Comparison of ENCODE assay signal across 8 mouse cellular contexts in the genomic region with DNA sequence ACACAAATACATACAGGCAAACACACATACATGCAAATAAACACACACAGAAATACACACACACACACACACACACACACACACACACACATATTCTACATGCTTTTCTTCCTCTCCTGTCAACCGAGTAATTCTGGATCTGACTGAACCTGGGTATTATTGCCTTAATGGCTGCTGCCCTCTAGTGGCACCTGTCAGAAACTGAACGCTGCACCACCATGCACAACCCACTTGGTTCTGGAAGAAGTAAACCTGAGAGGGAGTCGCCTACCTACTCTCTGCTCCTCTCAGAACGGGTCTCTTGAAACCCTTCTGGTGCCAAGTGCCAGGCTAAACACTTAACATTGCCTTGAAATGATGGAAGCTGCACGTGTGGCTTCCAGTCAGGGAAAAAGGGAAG. TPM values are rescaled to one million over a fixed set of nuclear protein-coding genes. Genes with fewer than 3 reads are reported as not detected.
DNase-seq lines count a peak whose midpoint lies in the region; ATAC-seq and TF ChIP-seq lines count a peak whose summit lies in the region.

No protein-coding gene starts in this region.

- peaks cover 4% of the 10 kb centered on the region; the same call in 1 of the 2 replicates for H3K4me1 ChIP-seq in kidney, embryonic 14.5 days (ENCODE audit: control insufficient read depth, insufficient read depth, low read length)
- no peaks in the 10 kb centered on the region for H3K4me1 ChIP-seq in midbrain, embryonic 16.5 days (ENCODE audit: control insufficient read depth, insufficient read depth, low read length)
- H3K4me1 ChIP-seq in stomach, embryonic 16.5 days (ENCODE audit: control insufficient read depth, insufficient read depth, low read length): peaks cover 6% of the 10 kb centered on the region; the same call in 1 of the 2 replicates

- H3K9ac ChIP-seq in kidney, embryonic 14.5 days (ENCODE audit: low read depth, low read length): no peak overlapping the region
- no peak overlapping the region for H3K9ac ChIP-seq in midbrain, embryonic 16.5 days (ENCODE audit: low read depth, low read length)
- H3K9ac ChIP-seq in stomach, embryonic 16.5 days (ENCODE audit: low read length): no peak overlapping the region

- H3K36me3 ChIP-seq in kidney, embryonic 14.5 days (ENCODE audit: control insufficient read depth, insufficient read depth, low read length): no peaks in the 10 kb centered on the region
- H3K36me3 ChIP-seq in midbrain, embryonic 16.5 days (ENCODE audit: control insufficient read depth, insufficient read depth, low read length): no peaks in the 10 kb centered on the region
- H3K36me3 ChIP-seq in stomach, embryonic 16.5 days (ENCODE audit: control insufficient read depth, insufficient read depth, low read length): no peaks in the 10 kb centered on the region

- no peak overlapping the region for H3K27ac ChIP-seq in kidney, embryonic 14.5 days (ENCODE audit: low read depth, low read length)
- H3K27ac ChIP-seq in midbrain, embryonic 16.5 days (ENCODE audit: low read length): no peak overlapping the region
- no peak overlapping the region for H3K27ac ChIP-seq in stomach, embryonic 16.5 days (ENCODE audit: low read length)

- in situ Hi-C loops in Patski (cut with MboI; ENCODE audit: low pct_unique_long_range_greater_than_20kb): loop anchor here (5.0 to 10.0 kb wide), 5 partner anchors 86 to 664 kb away; no protein-coding TSS in a partner anchor

- POLR2A ChIA-PET in Patski (lab: Charles Lee): no interaction called here

- WGBS in kidney, embryonic 14.5 days: 4% methylated on average over 5 of the region's 5 CpGs
- 3% methylated on average over 5 of the region's 5 CpGs for WGBS in midbrain, embryonic 16.5 days
- 1% methylated on average over 5 of the region's 5 CpGs for WGBS in stomach, embryonic 16.5 days

- no peak overlapping the region for H3K4me2 ChIP-seq in kidney, embryonic 14.5 days (replicated peaks; ENCODE audit: low read depth, low read length)
- H3K4me2 ChIP-seq in midbrain, embryonic 16.5 days (ENCODE audit: low read length): no peak overlapping the region
- no peak overlapping the region for H3K4me2 ChIP-seq in stomach, embryonic 16.5 days (ENCODE audit: low read depth, low read length)

- peak; percentile 95 for TF ChIP-seq CTCF in Patski (IDR thresholded peaks at IDR 0.05)

- no peak overlapping the region for H3K4me3 ChIP-seq in kidney, embryonic 14.5 days (ENCODE audit: low read length)
- H3K4me3 ChIP-seq in midbrain, embryonic 16.5 days (ENCODE audit: low read depth, low read length): no peak overlapping the region
- H3K4me3 ChIP-seq in stomach, embryonic 16.5 days (replicated peaks; ENCODE audit: low read length): no peak overlapping the region

- DNase-seq in B cell, adult 2 months: peak; percentile 76 to 78
- DNase-seq in Patski (ENCODE audit: low read depth, low spot score) (no peak), liver (peak; percentile 79)
- DNase-seq in cerebellum, postnatal 25 days: peak; percentile 80 to 86
- DNase-seq in frontal cortex, postnatal 36 days (ENCODE audit: low spot score in 2 of 2): peak; percentile 71 to 85

- no peaks in the 10 kb centered on the region for H3K9me3 ChIP-seq in kidney, embryonic 14.5 days (ENCODE audit: control insufficient read depth, low read length)
- H3K9me3 ChIP-seq in midbrain, embryonic 16.5 days (replicated peaks; ENCODE audit: control insufficient read depth, low read length, poor library complexity, severe bottlenecking): no peaks in the 10 kb centered on the region
- no peaks in the 10 kb centered on the region for H3K9me3 ChIP-seq in stomach, embryonic 16.5 days (replicated peaks; ENCODE audit: control insufficient read depth, low read length)

- CTCF ChIA-PET in Patski (lab: Charles Lee): interaction anchor here (0.9 to 1.3 kb wide), 3 partner anchors 13 to 71 kb away, joined by 3 to 4 read pairs (median 4); no protein-coding TSS in a partner anchor

- peaks cover 6% of the 10 kb centered on the region for H3K27me3 ChIP-seq in Patski
- H3K27me3 ChIP-seq in kidney, embryonic 14.5 days (ENCODE audit: control insufficient read depth, insufficient read depth, low read length): no peaks in the 10 kb centered on the region
- H3K27me3 ChIP-seq in midbrain, embryonic 16.5 days (ENCODE audit: control insufficient read depth, insufficient read depth, low read depth, low read length): no peaks in the 10 kb centered on the region
- H3K27me3 ChIP-seq in stomach, embryonic 16.5 days (ENCODE audit: control insufficient read depth, insufficient read depth, low read length): no peaks in the 10 kb centered on the region

- no peak for ATAC-seq in Patski
- ATAC-seq in kidney, embryonic 14.5 days (ENCODE audit: low FRiP score, low TSS enrichment): peak; percentile 60
- ATAC-seq in midbrain, embryonic 16.5 days: peak; percentile 65
- peak; percentile 45; the same call in 1 of the 2 replicates for ATAC-seq in stomach, embryonic 16.5 days (ENCODE audit: insufficient read depth, low FRiP score)

RNA-seq across cellular contexts. Expression of a gene that starts 11.7 kb away (rescaled TPM):
- polyA plus RNA-seq in Patski (2021): 0.10 TPM
- 1.7 and 4.0 TPM in 2 replicates for polyA plus RNA-seq in kidney, embryonic 14.5 days (2014; fragmentation: Nextera tagmentation; extraction: Ambion mirVana)
- 9.8 and 15.2 TPM in 2 replicates for polyA plus RNA-seq in midbrain, embryonic 16.5 days (2015; fragmentation: Nextera tagmentation; extraction: Ambion mirVana)
- polyA plus RNA-seq in stomach, embryonic 16.5 days (2015; fragmentation: Nextera tagmentation; extraction: Ambion mirVana): 12.3 and 13.1 TPM in 2 replicates

RNA-seq across cellular contexts. Expression of a gene that starts 30.2 kb away (rescaled TPM):
- 90.2 TPM for polyA plus RNA-seq in Patski (2021)
- polyA plus RNA-seq in kidney, embryonic 14.5 days (2014; fragmentation: Nextera tagmentation; extraction: Ambion mirVana): 20.8 and 28.6 TPM in 2 replicates
- polyA plus RNA-seq in midbrain, embryonic 16.5 days (2015; fragmentation: Nextera tagmentation; extraction: Ambion mirVana): 27.2 and 34.9 TPM in 2 replicates
- 98.5 and 110 TPM in 2 replicates for polyA plus RNA-seq in stomach, embryonic 16.5 days (2015; fragmentation: Nextera tagmentation; extraction: Ambion mirVana)
